Mouse (Mus musculus) right cerebral cortex, postnatal 14 days (tissue): ENCODE data around the gene Rps27l.

Experiments
- DNase-seq: peaks from one replicate; pipeline ENCODE4 v3.0.0; 2022

The Rps27l gene

DNA sequence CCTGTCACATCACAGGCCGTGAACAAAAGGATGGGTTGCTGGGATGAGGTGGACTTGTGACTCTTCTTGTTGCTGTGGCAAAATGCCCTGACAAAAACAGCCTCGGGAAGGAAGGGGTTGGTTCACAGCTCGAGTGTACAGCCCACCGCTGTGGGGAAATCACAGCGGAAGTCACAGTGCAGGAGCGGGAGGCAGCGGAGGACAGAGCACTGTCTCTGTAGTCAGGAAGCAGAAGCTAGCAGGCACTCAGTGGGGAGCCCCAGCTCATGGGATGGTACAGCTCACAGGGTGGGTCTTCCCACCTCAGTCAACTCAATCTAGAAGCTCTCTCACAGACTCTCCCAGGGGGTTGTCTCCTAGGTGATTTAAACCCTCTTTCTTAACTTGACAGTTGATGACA is 39.5 kb downstream of the Rps27l start:
- DNase-seq, result no peak

DNA sequence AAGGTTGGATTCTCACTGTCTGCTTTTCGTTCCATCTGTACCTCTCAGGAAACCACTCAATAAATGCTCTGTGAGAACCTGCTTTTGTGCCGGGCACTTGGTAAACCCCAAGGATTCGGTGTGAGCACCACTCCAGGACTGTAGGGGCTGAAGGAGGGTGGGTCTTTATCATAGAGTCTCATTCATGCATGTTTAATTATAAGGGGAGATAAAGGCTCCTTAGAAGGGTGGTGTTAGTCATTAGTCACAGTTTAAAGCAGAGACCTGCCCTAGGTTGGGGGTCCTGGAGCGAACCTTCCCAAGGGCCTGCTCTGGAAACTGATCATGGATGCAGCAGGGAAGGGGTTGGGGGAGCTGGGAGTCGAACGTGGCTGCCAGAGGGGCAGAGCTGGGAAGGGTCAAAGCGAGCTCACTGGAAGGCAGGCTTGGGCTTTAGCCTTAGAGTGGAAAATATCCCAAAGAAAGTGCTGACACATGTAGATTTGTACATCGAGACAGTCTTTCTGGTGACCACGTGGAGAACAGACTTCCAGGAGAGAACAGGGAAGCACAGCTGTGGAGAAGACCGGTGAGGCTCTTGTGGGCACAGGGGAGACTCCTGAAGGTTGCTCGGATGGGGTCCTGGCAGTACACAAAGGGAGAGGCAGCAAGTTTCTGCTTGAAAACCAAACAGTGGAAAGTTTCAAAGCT is 42.5 kb downstream of the Rps27l start:
- DNase-seq, result no peak

DNA sequence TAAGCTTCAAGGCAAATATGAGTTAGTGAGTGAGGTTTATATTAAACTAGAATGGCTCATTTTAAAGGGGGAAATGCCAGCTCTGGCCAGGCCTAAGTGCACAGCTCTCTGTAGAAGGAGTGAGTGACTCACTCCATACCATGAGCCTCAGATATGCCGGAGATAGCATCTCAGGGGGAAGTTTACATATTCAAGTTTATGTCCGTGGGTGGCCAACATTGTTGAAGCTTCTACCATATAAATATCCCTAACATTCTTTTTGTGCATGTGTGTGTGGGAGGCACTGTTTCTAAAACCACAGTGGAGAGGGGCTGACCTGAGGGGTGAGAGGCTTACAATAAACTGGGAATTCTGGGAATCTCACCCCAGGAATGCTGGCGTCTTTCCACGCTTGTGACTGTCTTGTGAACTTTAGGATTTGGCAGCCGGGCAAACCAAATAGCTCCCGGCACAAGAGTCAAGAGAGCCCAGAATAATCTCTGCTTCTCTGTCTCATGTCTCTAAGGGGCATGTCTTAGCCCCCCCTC is 43.1 kb downstream of the Rps27l start:
- no peak for DNase-seq

DNA sequence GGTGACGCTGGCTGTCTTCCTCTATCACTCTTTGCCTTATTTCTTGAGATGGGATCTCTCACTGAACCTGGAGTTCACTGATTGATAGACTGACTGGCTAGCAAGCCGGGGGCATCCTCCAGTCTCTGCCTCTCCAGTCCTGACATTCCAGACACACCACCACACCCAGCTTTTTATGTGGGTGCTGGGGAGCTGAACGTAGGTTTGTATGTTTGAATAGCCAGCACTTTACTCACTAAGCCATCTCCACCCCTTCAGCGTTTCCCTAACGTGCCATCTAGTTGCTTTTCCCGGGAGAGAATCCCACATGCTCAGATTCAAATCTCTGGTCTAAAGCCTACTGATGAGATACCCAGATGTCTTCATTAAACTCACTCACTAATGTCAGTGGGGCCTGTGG is 43.7 kb downstream of the Rps27l start:
- DNase-seq, result no peak

DNA sequence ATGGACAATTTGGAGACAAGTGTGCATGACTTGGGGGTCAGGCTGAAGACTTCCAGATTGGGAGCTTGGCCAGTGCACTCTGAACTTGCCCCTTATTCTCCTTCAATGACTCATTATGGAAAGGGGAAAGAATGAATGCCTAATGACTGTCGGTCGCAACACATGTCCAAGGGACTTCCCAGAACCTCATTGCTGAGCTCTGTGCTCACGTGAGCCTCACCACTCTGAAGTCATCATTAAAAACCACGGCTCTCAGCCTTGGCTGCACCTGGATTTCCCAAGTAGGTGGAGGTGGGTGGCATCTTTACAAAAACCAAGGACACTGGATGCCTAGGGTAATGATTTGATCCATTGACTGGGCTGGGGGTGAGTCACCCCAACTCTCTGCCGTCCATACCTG is 44.2 kb downstream of the Rps27l start:
- no peak for DNase-seq

DNA sequence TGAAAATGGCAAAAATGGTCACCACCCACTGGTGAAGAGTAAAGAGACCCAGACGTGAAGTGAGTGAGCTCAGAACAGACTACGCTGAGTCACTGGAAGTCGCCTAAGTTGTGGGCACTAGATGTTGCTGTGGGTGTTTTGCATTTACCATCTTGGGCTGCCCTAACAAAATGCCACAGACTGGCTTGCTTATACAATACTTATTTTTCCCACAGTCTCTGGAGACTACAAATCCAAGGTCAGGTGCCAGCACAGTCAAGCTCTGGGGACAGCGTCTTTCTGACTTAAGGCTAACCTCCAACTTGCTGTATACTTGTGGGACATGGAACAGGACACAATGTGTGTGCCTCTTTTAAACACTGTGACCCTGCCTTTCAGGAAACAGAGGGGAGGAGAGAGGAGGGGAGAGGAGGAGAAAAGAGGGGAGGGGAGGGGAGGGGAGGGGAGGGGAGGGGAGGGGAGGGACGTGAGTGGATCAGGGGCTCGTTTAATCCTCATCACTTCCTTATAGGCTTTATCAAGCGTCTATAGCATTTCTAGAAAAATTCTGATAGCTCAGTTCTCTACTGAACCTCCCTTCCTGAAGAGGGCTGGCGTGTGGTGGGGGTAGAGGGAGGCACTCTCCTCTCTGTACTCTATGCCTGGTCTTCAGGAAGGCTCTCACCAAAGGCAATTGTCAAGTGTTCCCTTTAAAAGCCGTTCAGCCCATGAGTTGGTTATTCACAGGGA is 45.3 kb downstream of the Rps27l start:
- no peak for DNase-seq

DNA sequence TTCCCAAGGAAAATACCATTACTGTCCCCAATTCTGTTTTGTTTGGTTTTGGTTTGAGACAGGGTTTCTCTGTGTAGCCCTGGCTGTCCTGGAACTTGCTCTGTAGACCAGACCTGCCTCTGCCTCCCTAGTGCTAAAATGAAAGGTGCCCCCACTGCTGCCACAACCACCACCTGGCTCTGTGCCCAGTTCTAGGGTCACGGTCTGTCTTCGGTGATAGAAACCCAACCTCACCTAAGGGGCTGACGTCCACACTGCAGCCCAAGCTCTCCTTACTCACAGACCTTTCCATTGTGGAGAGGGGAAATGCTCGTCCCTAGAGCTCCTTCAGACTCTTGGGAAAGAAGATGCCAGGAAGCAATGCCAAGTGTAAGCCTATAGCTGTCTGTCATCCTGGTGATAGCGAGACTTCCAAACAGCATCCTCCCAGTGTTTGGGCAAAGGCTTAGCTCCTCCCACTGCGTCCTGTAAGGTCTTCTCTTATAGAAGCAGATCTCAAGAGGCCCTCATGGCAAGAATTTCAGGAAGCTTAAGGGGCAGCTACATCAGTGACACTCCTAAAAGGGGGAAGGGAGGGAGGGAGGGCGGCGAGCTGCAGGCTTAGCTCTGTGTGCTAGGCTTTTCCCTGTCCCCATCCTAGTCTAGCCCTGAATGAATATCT is 46.0 kb downstream of the Rps27l start:
- no peak for DNase-seq
